Mouse (Mus musculus) liver, embryonic 14.5 days (tissue): ENCODE data around the gene Nadk.

ENCODE experiments used
- CTCF ChIP-seq: IDR thresholded peaks from 2 replicates; pipeline ENCODE4 v1.5.1; 2016; ENCODE audit warnings: antibody characterized with exemption, low read depth, control low read depth
- EP300 ChIP-seq: IDR thresholded peaks from 2 replicates; pipeline ENCODE4 v1.6.1; 2016; ENCODE audit warnings: antibody characterized with exemption, low read depth

GRCm38 (mm10) chr4:155582279-155582905, 20.2 kb downstream of the Nadk start:
- TF ChIP-seq CTCF (no peak), EP300 (no peak)
